Mouse (Mus musculus): ENCODE results near the gene Adra1d.

The Adra1d gene

GRCm38 (mm10) chr2:131496125-131496820 is 65.8 kb downstream of the Adra1d start:
- no peak for DNase-seq (ENCODE audit: low spot score)

Data from MN1 (cell line).